Comparison of ENCODE assay signal across 10 mouse cellular contexts in the genomic region with DNA sequence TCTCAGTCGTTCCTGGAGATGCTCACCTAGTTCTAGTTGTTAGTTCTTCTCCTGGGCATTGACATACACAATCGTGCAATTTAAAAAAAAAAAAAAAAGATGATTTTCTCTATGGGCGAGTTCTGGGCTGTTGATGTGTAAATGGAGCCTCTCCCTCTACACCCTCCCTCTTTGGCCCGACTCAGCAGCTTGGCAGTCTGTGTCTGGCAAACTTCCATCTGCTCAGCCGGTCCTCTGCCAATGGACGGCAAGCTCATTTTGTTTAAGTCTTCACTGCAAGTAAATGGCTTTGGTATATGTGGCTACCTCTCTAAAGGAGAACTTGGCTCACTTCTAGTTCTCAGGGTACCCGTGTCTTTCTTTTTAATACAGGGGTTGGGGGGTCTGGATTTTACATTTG. TPM values are rescaled to one million over a fixed set of nuclear protein-coding genes. Genes with fewer than 3 reads are reported as not detected.
DNase-seq lines count a peak whose midpoint lies in the region; ATAC-seq and TF ChIP-seq lines count a peak whose summit lies in the region.
"Had no signal": no experiment of that assay in that cellular context is flagged by ENCODE, and none has a peak within 500 bp of the region (broad histone marks: within the 10 kb centered on the region; RNA-seq: fewer than 3 reads in every experiment).

No protein-coding gene starts in this region.

- H3K27ac ChIP-seq in heart, adult 2 months, result no peak overlapping the region
- no peak overlapping the region for H3K27ac ChIP-seq in heart, embryonic 11.5 days (ENCODE audit: low read depth, low read length)
- no peak overlapping the region for H3K27ac ChIP-seq in forebrain, postnatal 0 days (ENCODE audit: low read depth, low read length)
- H3K27ac ChIP-seq in intestine, embryonic 16.5 days (ENCODE audit: low read length), result no peak overlapping the region
- no peak overlapping the region for H3K27ac ChIP-seq in midbrain, embryonic 11.5 days (ENCODE audit: low read depth, low read length)
- H3K27ac ChIP-seq: embryonic facial prominence, embryonic 12.5 days; liver, embryonic 13.5 days had no signal

- no peak overlapping the region for H3K9ac ChIP-seq in heart, adult 2 months (ENCODE audit: low read depth, low read length)
- no peak overlapping the region for H3K9ac ChIP-seq in heart, embryonic 11.5 days (ENCODE audit: low read depth, low read length)
- no peak overlapping the region for H3K9ac ChIP-seq in forebrain, postnatal 0 days
- H3K9ac ChIP-seq in intestine, embryonic 16.5 days (ENCODE audit: low read depth, low read length), result no peak overlapping the region
- no peak overlapping the region for H3K9ac ChIP-seq in midbrain, embryonic 11.5 days (ENCODE audit: low read length)
- H3K9ac ChIP-seq: embryonic facial prominence, embryonic 12.5 days; liver, embryonic 13.5 days had no signal

- TF ChIP-seq POLR2A in heart, adult 2 months (IDR thresholded peaks at IDR 0.05; ENCODE audit: insufficient read depth, low read depth, low read length), result no peak

- intact Hi-C loops in heart, adult 2 months (cut with DNase I), result loop anchor here (10.0 kb wide), 1 partner anchor 1071 kb away; the partner anchor contains the start of genes Ankra2 and Utp15

- peaks cover under 1% of the 10 kb centered on the region; the same call in 1 of the 2 replicates for H3K36me3 ChIP-seq in heart, adult 2 months (ENCODE audit: control insufficient read depth, insufficient read depth, low read length)
- no peaks in the 10 kb centered on the region for H3K36me3 ChIP-seq in heart, embryonic 11.5 days (ENCODE audit: control insufficient read depth, insufficient read depth, low read length)
- H3K36me3 ChIP-seq in forebrain, postnatal 0 days (ENCODE audit: insufficient read depth), result no peaks in the 10 kb centered on the region
- H3K36me3 ChIP-seq in intestine, embryonic 16.5 days (ENCODE audit: control insufficient read depth, insufficient read depth, low read length), result no peaks in the 10 kb centered on the region
- no peaks in the 10 kb centered on the region for H3K36me3 ChIP-seq in midbrain, embryonic 11.5 days (ENCODE audit: control insufficient read depth, insufficient read depth, low read length)
- H3K36me3 ChIP-seq: embryonic facial prominence, embryonic 12.5 days; liver, embryonic 13.5 days had no signal

- peak; percentile 74 to 76 for DNase-seq in heart, adult 2 months
- DNase-seq in adipocyte (ENCODE audit: low spot score), result peak; percentile 84
- DNase-seq in forebrain, postnatal 0 days, result peak; percentile 84
- peak; percentile 79 for DNase-seq in kidney, postnatal 14 days
- DNase-seq in lung, postnatal 14 days, result peak; percentile 70
- DNase-seq in midbrain, embryonic 11.5 days (ENCODE audit: low spot score, missing footprints), result no peak
- DNase-seq: liver, embryonic 13.5 days had no signal

- no peak for ATAC-seq in heart, embryonic 11.5 days (replicated peaks; ENCODE audit: insufficient number of reproducible peaks, low FRiP score, low TSS enrichment)
- ATAC-seq in forebrain, postnatal 0 days, result peak; percentile 58
- no peak for ATAC-seq in intestine, embryonic 16.5 days
- no peak for ATAC-seq in midbrain, embryonic 11.5 days (ENCODE audit: low FRiP score)

- H3K27me3 ChIP-seq in heart, adult 2 months (ENCODE audit: control insufficient read depth, insufficient read depth, low read length), result no peaks in the 10 kb centered on the region
- no peaks in the 10 kb centered on the region for H3K27me3 ChIP-seq in heart, embryonic 11.5 days (ENCODE audit: control insufficient read depth, insufficient read depth, low read length)
- no peaks in the 10 kb centered on the region for H3K27me3 ChIP-seq in forebrain, postnatal 0 days (ENCODE audit: insufficient read depth, low read length)
- H3K27me3 ChIP-seq in intestine, embryonic 16.5 days (replicated peaks; ENCODE audit: control insufficient read depth, insufficient read depth, low read length), result no peaks in the 10 kb centered on the region
- H3K27me3 ChIP-seq in midbrain, embryonic 11.5 days (ENCODE audit: control insufficient read depth, insufficient read depth, low read length), result no peaks in the 10 kb centered on the region; the same call in 1 of the 2 replicates
- H3K27me3 ChIP-seq: embryonic facial prominence, embryonic 12.5 days; liver, embryonic 13.5 days had no signal

- 40% methylated on average over 7 of the region's 7 CpGs for whole genome bisulfite sequencing in heart, adult 2 months
- WGBS in heart, embryonic 11.5 days (ENCODE audit: insufficient replicate concordance), result 63% methylated on average over 7 of the region's 7 CpGs
- WGBS in forebrain, postnatal 0 days, result 24% methylated on average over 7 of the region's 7 CpGs
- 49% methylated on average over 7 of the region's 7 CpGs for WGBS in intestine, embryonic 16.5 days
- WGBS in midbrain, embryonic 11.5 days, result 70% methylated on average over 7 of the region's 7 CpGs

- no peaks in the 10 kb centered on the region for H3K79me2 ChIP-seq in heart, adult 2 months (replicated peaks; ENCODE audit: control insufficient read depth, insufficient read depth, low read length)

- H3K4me1 ChIP-seq in heart, adult 2 months (ENCODE audit: control insufficient read depth, insufficient read depth, low read length), result no peaks in the 10 kb centered on the region; the same call in 1 of the 2 replicates
- H3K4me1 ChIP-seq in heart, embryonic 11.5 days (ENCODE audit: control insufficient read depth, insufficient read depth, low read length), result no peaks in the 10 kb centered on the region
- H3K4me1 ChIP-seq in forebrain, postnatal 0 days (ENCODE audit: insufficient read depth), result no peaks in the 10 kb centered on the region
- peaks cover 13% of the 10 kb centered on the region for H3K4me1 ChIP-seq in intestine, embryonic 16.5 days (ENCODE audit: control insufficient read depth, insufficient read depth, low read length)
- H3K4me1 ChIP-seq in midbrain, embryonic 11.5 days (ENCODE audit: control insufficient read depth, insufficient read depth, low read length), result no peaks in the 10 kb centered on the region
- H3K4me1 ChIP-seq: embryonic facial prominence, embryonic 12.5 days had no signal

- no peak overlapping the region for H3K4me2 ChIP-seq in heart, embryonic 11.5 days
- no peak overlapping the region for H3K4me2 ChIP-seq in forebrain, postnatal 0 days (ENCODE audit: low read depth)
- no peak overlapping the region for H3K4me2 ChIP-seq in intestine, embryonic 16.5 days (ENCODE audit: low read depth, low read length)
- H3K4me2 ChIP-seq in midbrain, embryonic 11.5 days, result no peak overlapping the region
- H3K4me2 ChIP-seq: embryonic facial prominence, embryonic 12.5 days; liver, embryonic 13.5 days had no signal

- H3K9me3 ChIP-seq in heart, embryonic 11.5 days (replicated peaks; ENCODE audit: control insufficient read depth, low read length), result no peaks in the 10 kb centered on the region
- H3K9me3 ChIP-seq in forebrain, postnatal 0 days (ENCODE audit: low read length), result no peaks in the 10 kb centered on the region
- no peaks in the 10 kb centered on the region for H3K9me3 ChIP-seq in intestine, embryonic 16.5 days (ENCODE audit: control insufficient read depth, low read length)
- H3K9me3 ChIP-seq in midbrain, embryonic 11.5 days (ENCODE audit: control insufficient read depth, low read length), result no peaks in the 10 kb centered on the region
- H3K9me3 ChIP-seq: embryonic facial prominence, embryonic 12.5 days; liver, embryonic 13.5 days had no signal

- no peak overlapping the region for H3K4me3 ChIP-seq in heart, adult 2 months
- H3K4me3 ChIP-seq in heart, embryonic 11.5 days (ENCODE audit: low read depth, low read length), result no peak overlapping the region
- no peak overlapping the region for H3K4me3 ChIP-seq in forebrain, postnatal 0 days (ENCODE audit: low read depth, low read length)
- no peak overlapping the region for H3K4me3 ChIP-seq in intestine, embryonic 16.5 days (ENCODE audit: low read length)
- no peak overlapping the region for H3K4me3 ChIP-seq in midbrain, embryonic 11.5 days (ENCODE audit: low read depth, low read length)
- H3K4me3 ChIP-seq: embryonic facial prominence, embryonic 12.5 days; liver, embryonic 13.5 days had no signal

- TF ChIP-seq EP300 in heart, adult 2 months (IDR thresholded peaks at IDR 0.05; ENCODE audit: insufficient read depth, low read depth, low read length), result no peak

- no peak for TF ChIP-seq CTCF in heart, adult 2 months (IDR thresholded peaks at IDR 0.05)
- no peak for TF ChIP-seq CTCF in forebrain, postnatal 0 days (IDR thresholded peaks at IDR 0.05; ENCODE audit: low read depth)

RNA-seq across cellular contexts. Expression of gene Hexb, which starts 4.7 kb away (rescaled TPM):
- total RNA-seq in heart, adult 2 months (2021), result 10 to 100 TPM; 21.2 to 21.7 TPM
- 21.3 and 26.5 TPM in 2 replicates for polyA plus RNA-seq in heart, adult 2 months (2012; rRNA removed)
- polyA plus RNA-seq in heart, embryonic 11.5 days (2014; fragmentation: Nextera tagmentation; extraction: Ambion mirVana), result 31.5 and 32.3 TPM in 2 replicates
- total RNA-seq in forebrain, postnatal 0 days (2014; rRNA removed), result 49.2 and 54.3 TPM in 2 replicates
- 49.2 and 50.6 TPM in 2 replicates for polyA plus RNA-seq in forebrain, postnatal 0 days (2015; fragmentation: Nextera tagmentation; extraction: Ambion mirVana)
- 142 and 184 TPM in 2 replicates for polyA plus RNA-seq in intestine, embryonic 16.5 days (2015; fragmentation: Nextera tagmentation; extraction: Ambion mirVana)
- 25.8 and 26.1 TPM in 2 replicates for polyA plus RNA-seq in midbrain, embryonic 11.5 days (2014; fragmentation: Nextera tagmentation; extraction: Ambion mirVana)

RNA-seq across cellular contexts. Expression of gene Enc1, which starts 47.5 kb away (rescaled TPM):
- 1 to 10 TPM; 7.7 to 10.0 TPM for total RNA-seq in heart, adult 2 months (2021)
- polyA plus RNA-seq in heart, adult 2 months (2012; rRNA removed), result 5.2 and 6.3 TPM in 2 replicates
- polyA plus RNA-seq in heart, embryonic 11.5 days (2014; fragmentation: Nextera tagmentation; extraction: Ambion mirVana), result 5.4 and 6.3 TPM in 2 replicates
- total RNA-seq in forebrain, postnatal 0 days (2014; rRNA removed), result 423 and 513 TPM in 2 replicates
- polyA plus RNA-seq in forebrain, postnatal 0 days (2015; fragmentation: Nextera tagmentation; extraction: Ambion mirVana), result 76.8 and 80.3 TPM in 2 replicates
- polyA plus RNA-seq in intestine, embryonic 16.5 days (2015; fragmentation: Nextera tagmentation; extraction: Ambion mirVana), result 5.8 and 6.1 TPM in 2 replicates
- polyA plus RNA-seq in midbrain, embryonic 11.5 days (2014; fragmentation: Nextera tagmentation; extraction: Ambion mirVana), result 18.4 and 19.8 TPM in 2 replicates

RNA-seq across cellular contexts. Expression of gene Gfm2, which starts 55.7 kb away (rescaled TPM):
- total RNA-seq in heart, adult 2 months (2021), result 10 to 100 TPM; 43.0 to 54.7 TPM
- polyA plus RNA-seq in heart, adult 2 months (2012; rRNA removed), result 27.9 and 50.2 TPM in 2 replicates
- polyA plus RNA-seq in heart, embryonic 11.5 days (2014; fragmentation: Nextera tagmentation; extraction: Ambion mirVana), result 30.3 and 37.0 TPM in 2 replicates
- 25.1 and 32.1 TPM in 2 replicates for total RNA-seq in forebrain, postnatal 0 days (2014; rRNA removed)
- polyA plus RNA-seq in forebrain, postnatal 0 days (2015; fragmentation: Nextera tagmentation; extraction: Ambion mirVana), result 12.8 and 15.5 TPM in 2 replicates
- 37.8 and 41.3 TPM in 2 replicates for polyA plus RNA-seq in intestine, embryonic 16.5 days (2015; fragmentation: Nextera tagmentation; extraction: Ambion mirVana)
- polyA plus RNA-seq in midbrain, embryonic 11.5 days (2014; fragmentation: Nextera tagmentation; extraction: Ambion mirVana), result 32.8 and 36.6 TPM in 2 replicates

RNA-seq across cellular contexts. Expression of gene Nsa2, which starts 55.7 kb away (rescaled TPM):
- 10 to 100 TPM; 42.0 to 45.0 TPM for total RNA-seq in heart, adult 2 months (2021)
- 14.9 and 27.5 TPM in 2 replicates for polyA plus RNA-seq in heart, adult 2 months (2012; rRNA removed)
- polyA plus RNA-seq in heart, embryonic 11.5 days (2014; fragmentation: Nextera tagmentation; extraction: Ambion mirVana), result 56.5 and 64.5 TPM in 2 replicates
- total RNA-seq in forebrain, postnatal 0 days (2014; rRNA removed), result 48.6 and 77.5 TPM in 2 replicates
- polyA plus RNA-seq in forebrain, postnatal 0 days (2015; fragmentation: Nextera tagmentation; extraction: Ambion mirVana), result 43.5 and 52.1 TPM in 2 replicates
- polyA plus RNA-seq in intestine, embryonic 16.5 days (2015; fragmentation: Nextera tagmentation; extraction: Ambion mirVana), result 47.9 and 51.2 TPM in 2 replicates
- polyA plus RNA-seq in midbrain, embryonic 11.5 days (2014; fragmentation: Nextera tagmentation; extraction: Ambion mirVana), result 64.7 and 69.8 TPM in 2 replicates
